Mouse (Mus musculus): ENCODE results near the gene Sdk1. TPM values are rescaled to one million over a fixed set of nuclear protein-coding genes. Genes with fewer than 3 reads are reported as not detected.

Gene Sdk1
- total and polyA plus RNA-seq, 3 experiments = not detected

DNA sequence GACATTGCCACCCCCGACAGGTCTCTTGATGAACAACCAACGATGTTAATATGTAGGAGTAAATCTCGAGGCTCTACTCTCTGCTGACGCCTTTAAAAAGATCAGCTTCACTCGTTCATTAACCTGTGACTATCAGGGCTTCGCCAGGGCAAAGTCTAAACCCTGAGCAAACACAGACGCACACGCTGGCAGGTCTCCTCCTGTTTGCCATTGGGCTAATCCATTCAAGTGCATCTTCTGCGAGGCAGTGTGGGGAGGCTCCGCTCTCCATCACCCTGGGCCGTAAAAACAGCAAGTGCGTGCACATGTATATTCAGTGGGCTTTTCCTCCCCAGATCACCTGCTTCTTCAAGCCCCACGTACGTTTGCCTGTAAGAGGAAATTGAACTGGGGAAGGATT lies 940.6 kb downstream of the Sdk1 start:
- Histone ChIP-seq H3K9ac (ENCODE audit: control insufficient read depth, low read depth, low read length, poor library complexity, severe bottlenecking) (no peak overlapping the region), H3K9me3 (replicated peaks; ENCODE audit: insufficient read depth, low read length) (no peaks in the 10 kb centered on the region), H3K4me3 (ENCODE audit: control insufficient read depth in 1 of 2, insufficient read depth in 1 of 2, low read depth in 2 of 2, low read length in 2 of 2) (no peak overlapping the region), H3K27me3 (ENCODE audit: control insufficient read depth in 1 of 2, insufficient read depth in 2 of 2, low read length in 2 of 2) (no peaks in the 10 kb centered on the region), H3K79me2 (ENCODE audit: control insufficient read depth, insufficient read depth, low read length, poor library complexity) (no peaks in the 10 kb centered on the region), H3K27ac (ENCODE audit: control insufficient read depth, low read depth, low read length) (no peak overlapping the region), H3K4me1 (ENCODE audit: control insufficient read depth in 1 of 2, insufficient read depth in 2 of 2, low read length in 2 of 2) (no peaks in the 10 kb centered on the region), H3K36me3 (ENCODE audit: control insufficient read depth in 1 of 2, insufficient read depth in 2 of 2, low read length in 2 of 2) (no peaks in the 10 kb centered on the region)
- no peak for TF ChIP-seq MXI1 (IDR thresholded peaks at IDR 0.05; ENCODE audit: low read depth, low read length)
- no peak for TF ChIP-seq MEF2A (IDR thresholded peaks at IDR 0.05; ENCODE audit: extremely low read depth, insufficient replicate concordance, low read depth, low read length, poor library complexity, severe bottlenecking)
- no peak for TF ChIP-seq E2F4 (IDR thresholded peaks at IDR 0.05; ENCODE audit: borderline replicate concordance, low read depth, low read length)
- no peak for TF ChIP-seq NELFE (IDR thresholded peaks at IDR 0.05; ENCODE audit: low read depth, low read length)
- no peak for TF ChIP-seq SIN3A (IDR thresholded peaks at IDR 0.05; ENCODE audit: low read length)
- no peak for TF ChIP-seq ELF1 (IDR thresholded peaks at IDR 0.05; ENCODE audit: low read depth, low read length)
- TF ChIP-seq NRF1 (IDR thresholded peaks at IDR 0.05; ENCODE audit: insufficient read depth, low read depth, low read length, poor library complexity, severe bottlenecking) = no peak
- no peak for TF ChIP-seq USF2 (IDR thresholded peaks at IDR 0.05; ENCODE audit: borderline replicate concordance in 1 of 2, insufficient read depth in 1 of 2, low read depth in 1 of 2, low read length in 2 of 2)
- no peak for TF ChIP-seq MAX (IDR thresholded peaks at IDR 0.05; ENCODE audit: low read length)
- no peak for TF ChIP-seq JUND (IDR thresholded peaks at IDR 0.05; ENCODE audit: low read depth, low read length)
- no peak for TF ChIP-seq GABPA (IDR thresholded peaks at IDR 0.05; ENCODE audit: low read depth, low read length)
- no peak for TF ChIP-seq CHD2 (IDR thresholded peaks at IDR 0.05; ENCODE audit: low read length)
- TF ChIP-seq CHD1 (IDR thresholded peaks at IDR 0.05; ENCODE audit: low read depth, low read length) = no peak
- no peak for TF ChIP-seq HCFC1 (IDR thresholded peaks at IDR 0.05; ENCODE audit: low read depth, low read length)
- TF ChIP-seq POLR2AphosphoS5 (IDR thresholded peaks at IDR 0.05; ENCODE audit: borderline replicate concordance, low read depth, low read length) = no peak
- no peak for TF ChIP-seq POLR2AphosphoS2 (IDR thresholded peaks at IDR 0.05; ENCODE audit: low read length)
- TF ChIP-seq MYB (IDR thresholded peaks at IDR 0.05; ENCODE audit: low read depth, low read length) = no peak
- no peak for TF ChIP-seq GATA1 (IDR thresholded peaks at IDR 0.05; ENCODE audit: low read depth, low read length)
- TF ChIP-seq TCF12 (IDR thresholded peaks at IDR 0.05; ENCODE audit: low read depth, low read length) = no peak
- no peak for TF ChIP-seq TAL1 (IDR thresholded peaks at IDR 0.05; ENCODE audit: low read length)
- DNase-seq (ENCODE audit: low read depth, low spot score) = no peak

- Histone ChIP-seq H3K9me3 (replicated peaks; ENCODE audit: insufficient read depth, low read length) (no peaks in the 10 kb centered on the region), H3K27ac (ENCODE audit: control insufficient read depth, low read depth, low read length) (no peak overlapping the region), H3K4me3 (ENCODE audit: control insufficient read depth in 1 of 2, insufficient read depth in 1 of 2, low read depth in 2 of 2, low read length in 2 of 2) (no peak overlapping the region), H3K36me3 (ENCODE audit: control insufficient read depth in 1 of 2, insufficient read depth in 2 of 2, low read length in 2 of 2) (no peaks in the 10 kb centered on the region), H3K79me2 (ENCODE audit: control insufficient read depth, insufficient read depth, low read length, poor library complexity) (no peaks in the 10 kb centered on the region), H3K27me3 (ENCODE audit: control insufficient read depth in 1 of 2, insufficient read depth in 2 of 2, low read length in 2 of 2) (no peaks in the 10 kb centered on the region), H3K4me1 (ENCODE audit: control insufficient read depth in 1 of 2, insufficient read depth in 2 of 2, low read length in 2 of 2) (no peaks in the 10 kb centered on the region), H3K9ac (ENCODE audit: control insufficient read depth, low read depth, low read length, poor library complexity, severe bottlenecking) (no peak overlapping the region)
- TF ChIP-seq ZC3H11A (IDR thresholded peaks at IDR 0.05; ENCODE audit: low read depth, low read length) (no peak), UBTF (IDR thresholded peaks at IDR 0.05; ENCODE audit: borderline replicate concordance, insufficient read depth, low read depth, low read length) (no peak), HCFC1 (IDR thresholded peaks at IDR 0.05; ENCODE audit: low read depth, low read length) (no peak), KAT2A (conservative IDR thresholded peaks at IDR 0.05; ENCODE audit: low read depth, low read length) (no peak), EP300 (IDR thresholded peaks at IDR 0.05; ENCODE audit: low read depth in 1 of 2, low read length in 2 of 2) (no peak), SMC3 (IDR thresholded peaks at IDR 0.05; ENCODE audit: low read depth, low read length) (no peak), GABPA (IDR thresholded peaks at IDR 0.05; ENCODE audit: low read depth, low read length) (no peak), TCF12 (IDR thresholded peaks at IDR 0.05; ENCODE audit: low read depth, low read length) (no peak), MEF2A (IDR thresholded peaks at IDR 0.05; ENCODE audit: extremely low read depth, insufficient replicate concordance, low read depth, low read length, poor library complexity, severe bottlenecking) (no peak), ZNF384 (IDR thresholded peaks at IDR 0.05; ENCODE audit: low read depth, low read length) (no peak), E2F4 (IDR thresholded peaks at IDR 0.05; ENCODE audit: borderline replicate concordance, low read depth, low read length) (no peak)
- no peak for DNase-seq (ENCODE audit: low read depth, low spot score)
Observed at GRCm38 (mm10) chr5:142188765-142189164, 947.5 kb downstream of the Sdk1 start.

All from MEL (cell line).